Mouse (Mus musculus): ENCODE results near the gene Brms1. TPM values are rescaled to one million over a fixed set of nuclear protein-coding genes. Genes with fewer than 3 reads are reported as not detected.
"Not testable (repeated sequence)": the region's sequence is repeated elsewhere in the genome, so short reads cannot be mapped to it uniquely, and the experiment has no call there.

Brms1 gene
- polyA plus RNA-seq (2016; fragmentation: Nextera tagmentation; extraction: Ambion mirVana): 47.1 and 58.1 TPM in 2 replicates

GRCm38 (mm10) chr19:5040862-5041523, at the start of gene Brms1:
TSS of gene Brms1 (plus strand) at chr19:5041354.
- H3K36me3 ChIP-seq: peaks cover 16% of the 10 kb centered on the region
- H3K27ac ChIP-seq: peak within 1 kb of the TSS; percentile 84
- peak; percentile 98 for DNase-seq (ENCODE audit: low spot score)
- no peaks in the 10 kb centered on the region for H3K9me3 ChIP-seq
- peak within 1 kb of the TSS; percentile 85 for H3K4me3 ChIP-seq
- 6% methylated on average over 40 of the region's 40 CpGs for WGBS
- peaks cover 33% of the 10 kb centered on the region for H3K4me1 ChIP-seq
- H3K27me3 ChIP-seq (ENCODE audit: insufficient read depth, poor library complexity, severe bottlenecking): no peaks in the 10 kb centered on the region

- Histone ChIP-seq H3K27me3 (ENCODE audit: insufficient read depth, poor library complexity, severe bottlenecking) (peaks cover 41% of the 10 kb centered on the region), H3K36me3 (no peaks in the 10 kb centered on the region), H3K4me3 (0 out of 2 replicates have a peak overlapping the region, but pooled peaks have one; percentile 30), H3K9me3 (no peaks in the 10 kb centered on the region), H3K27ac (peak overlapping the region; percentile 69), H3K4me1 (peaks cover 52% of the 10 kb centered on the region)
- no peak for DNase-seq (ENCODE audit: low spot score)
- 7% methylated on average over 8 of the region's 8 CpGs for WGBS
Observed at GRCm38 (mm10) chr19:4992371-4992770, 48.8 kb upstream of the Brms1 start.

- Histone ChIP-seq H3K36me3 (no peaks in the 10 kb centered on the region), H3K27ac (peak overlapping the region; percentile 77), H3K27me3 (ENCODE audit: insufficient read depth, poor library complexity, severe bottlenecking) (peaks cover 41% of the 10 kb centered on the region), H3K4me1 (peaks cover 53% of the 10 kb centered on the region), H3K4me3 (peak overlapping the region; percentile 30), H3K9me3 (no peaks in the 10 kb centered on the region)
- DNase-seq (ENCODE audit: low spot score): peak; percentile 93
- 2% methylated on average over 9 of the region's 9 CpGs for WGBS
Observed at GRCm38 (mm10) chr19:4992904-4993303, 48.2 kb upstream of the Brms1 start.

- H3K27me3 ChIP-seq (ENCODE audit: insufficient read depth, poor library complexity, severe bottlenecking): peaks cover 41% of the 10 kb centered on the region
Observed at GRCm38 (mm10) chr19:4994043-4994442, 47.1 kb upstream of the Brms1 start.

GRCm38 (mm10) chr19:4999445-5000140, 41.6 kb upstream of the Brms1 start:
- H3K4me1 ChIP-seq: peaks cover 34% of the 10 kb centered on the region
- H3K27ac ChIP-seq: peak overlapping the region; percentile 23; the same call in 1 of the 2 replicates
- 57% methylated on average over 6 of the region's 6 CpGs for WGBS
- H3K27me3 ChIP-seq (ENCODE audit: insufficient read depth, poor library complexity, severe bottlenecking): 0 out of 2 replicates have a peak, but pooled peaks cover 7% of the 10 kb centered on the region
- H3K9me3 ChIP-seq: no peaks in the 10 kb centered on the region
- H3K4me3 ChIP-seq: peak overlapping the region; percentile 39
- no peak for DNase-seq (ENCODE audit: low spot score)
- no peaks in the 10 kb centered on the region for H3K36me3 ChIP-seq

More at GRCm38 (mm10) chr19:4994043-4994442, 47.1 kb upstream of the Brms1 start:
- H3K27ac ChIP-seq: 0 out of 2 replicates have a peak overlapping the region, but pooled peaks have one; percentile 77
- H3K36me3 ChIP-seq: no peaks in the 10 kb centered on the region
- WGBS: 61% methylated on average over 5 of the region's 5 CpGs
- H3K9me3 ChIP-seq: no peaks in the 10 kb centered on the region
- peaks cover 57% of the 10 kb centered on the region for H3K4me1 ChIP-seq
- no peak overlapping the region for H3K4me3 ChIP-seq
- DNase-seq (ENCODE audit: low spot score): no peak

- Histone ChIP-seq H3K36me3 (no peaks in the 10 kb centered on the region), H3K4me3 (peak overlapping the region; percentile 51), H3K9me3 (no peaks in the 10 kb centered on the region), H3K27me3 (ENCODE audit: insufficient read depth, poor library complexity, severe bottlenecking) (0 out of 2 replicates have a peak, but pooled peaks cover 6% of the 10 kb centered on the region), H3K27ac (peak overlapping the region; percentile 85), H3K4me1 (peaks cover 34% of the 10 kb centered on the region)
- WGBS: 2% methylated on average over 39 of the region's 39 CpGs
- peak; percentile 94 for DNase-seq (ENCODE audit: low spot score)
Observed at GRCm38 (mm10) chr19:5001666-5002406, 39.3 kb upstream of the Brms1 start.

GRCm38 (mm10) chr19:5003644-5004043, 37.5 kb upstream of the Brms1 start:
- 59% methylated on average over 2 of the region's 2 CpGs for WGBS
- peaks cover 28% of the 10 kb centered on the region for H3K4me1 ChIP-seq
- H3K9me3 ChIP-seq; DNase-seq (ENCODE audit: low spot score); H3K27me3 ChIP-seq (ENCODE audit: insufficient read depth, poor library complexity, severe bottlenecking); H3K36me3 ChIP-seq; H3K27ac ChIP-seq; H3K4me3 ChIP-seq: not testable (repeated sequence)

GRCm38 (mm10) chr19:5004925-5005324, 36.2 kb upstream of the Brms1 start:
- no peak overlapping the region for H3K4me3 ChIP-seq
- H3K27me3 ChIP-seq (ENCODE audit: insufficient read depth, poor library complexity, severe bottlenecking): no peaks in the 10 kb centered on the region
- peaks cover 16% of the 10 kb centered on the region for H3K4me1 ChIP-seq
- H3K9me3 ChIP-seq: no peaks in the 10 kb centered on the region
- H3K27ac ChIP-seq: no peak overlapping the region
- no peaks in the 10 kb centered on the region for H3K36me3 ChIP-seq
- no peak for DNase-seq (ENCODE audit: low spot score)
- 57% methylated on average over 4 of the region's 4 CpGs for WGBS

GRCm38 (mm10) chr19:5013138-5013537, 28.0 kb upstream of the Brms1 start:
- 55% methylated on average over 8 of the region's 8 CpGs for WGBS
- no peak overlapping the region for H3K4me3 ChIP-seq

GRCm38 (mm10) chr19:5014961-5015398, 26.2 kb upstream of the Brms1 start:
- Histone ChIP-seq H3K4me3 (no peak overlapping the region), H3K27me3 (ENCODE audit: insufficient read depth, poor library complexity, severe bottlenecking) (no peaks in the 10 kb centered on the region), H3K4me1 (peaks cover 22% of the 10 kb centered on the region), H3K36me3 (no peaks in the 10 kb centered on the region), H3K27ac (no peak overlapping the region), H3K9me3 (no peaks in the 10 kb centered on the region)
- no peak for DNase-seq (ENCODE audit: low spot score)
- 19% methylated on average over 8 of the region's 8 CpGs for WGBS

More at GRCm38 (mm10) chr19:5013138-5013537, 28.0 kb upstream of the Brms1 start:
- H3K36me3 ChIP-seq: no peaks in the 10 kb centered on the region
- peaks cover 21% of the 10 kb centered on the region for H3K4me1 ChIP-seq
- no peaks in the 10 kb centered on the region for H3K27me3 ChIP-seq (ENCODE audit: insufficient read depth, poor library complexity, severe bottlenecking)
- H3K9me3 ChIP-seq: no peaks in the 10 kb centered on the region
- H3K27ac ChIP-seq: no peak overlapping the region
- DNase-seq (ENCODE audit: low spot score): no peak

GRCm38 (mm10) chr19:5016221-5016742, 24.9 kb upstream of the Brms1 start:
- H3K27me3 ChIP-seq (ENCODE audit: insufficient read depth, poor library complexity, severe bottlenecking): no peaks in the 10 kb centered on the region
- H3K9me3 ChIP-seq: no peaks in the 10 kb centered on the region
- H3K4me3 ChIP-seq: peak overlapping the region; percentile 25; the same call in 1 of the 2 replicates
- WGBS: 23% methylated on average over 10 of the region's 10 CpGs
- peaks cover 22% of the 10 kb centered on the region for H3K4me1 ChIP-seq
- DNase-seq (ENCODE audit: low spot score): peak; percentile 85
- no peaks in the 10 kb centered on the region for H3K36me3 ChIP-seq
- H3K27ac ChIP-seq: peak overlapping the region; percentile 85

GRCm38 (mm10) chr19:5016782-5017181, 24.4 kb upstream of the Brms1 start:
- DNase-seq (ENCODE audit: low spot score): peak; percentile 86
- Histone ChIP-seq H3K4me1 (peaks cover 22% of the 10 kb centered on the region), H3K4me3 (peak overlapping the region; percentile 25; the same call in 1 of the 2 replicates), H3K27me3 (ENCODE audit: insufficient read depth, poor library complexity, severe bottlenecking) (no peaks in the 10 kb centered on the region), H3K9me3 (no peaks in the 10 kb centered on the region), H3K36me3 (no peaks in the 10 kb centered on the region), H3K27ac (peak overlapping the region; percentile 85)
- 16% methylated on average over 12 of the region's 12 CpGs for WGBS

Data from heart, embryonic 10.5 days (tissue).